Mouse (Mus musculus) cerebellum, adult 2 months (tissue): ENCODE measurements at regions not wholly inside any gene's neighbourhood (a gene's known extent, or its start where the extent isn't known, plus 50 kb on each side); places are given as distances from the start of the nearest gene placed in this dataset.
"Not testable (repeated sequence)": the region's sequence is repeated elsewhere in the genome, so short reads cannot be mapped to it uniquely, and the experiment has no call there.

Experiments
- CTCF ChIP-seq: fragments of 200-500 bp; IDR thresholded peaks from 2 replicates; pipeline ENCODE4 v1.5.1; 2011; ENCODE audit warnings: low read depth, mild to moderate bottlenecking, control low read depth, low read length, moderate library complexity, borderline replicate concordance; ENCODE audit not compliant: insufficient read depth
- POLR2A ChIP-seq: fragments of 200-500 bp; IDR thresholded peaks from 2 replicates; pipeline ENCODE4 v1.6.1; 2011; ENCODE audit warnings: low read length, control low read depth, borderline replicate concordance; ENCODE audit not compliant: insufficient read depth

GRCm38 (mm10) chr1:149227170-149227569, 733.9 kb downstream of the Pla2g4a start:
- not testable (repeated sequence) for TF ChIP-seq CTCF, POLR2A
